Mouse (Mus musculus): ENCODE data around the gene Snx22. TPM values are rescaled to one million over a fixed set of nuclear protein-coding genes. Genes with fewer than 3 reads are reported as not detected.

Snx22 gene
- total RNA-seq (2021): 0.30 and 0.95 TPM in 2 replicates
- long read RNA-seq: 0 reads

GRCm38 (mm10) chr9:66069583-66069982 is at the start of gene Snx22:
Gene Snx22, minus strand, starts transcription at chr9:66069719.
- peak; percentile 88 for DNase-seq

- DNase-seq: peak; percentile 18
Observed at GRCm38 (mm10) chr9:66116890-66117289, 47.4 kb upstream of the Snx22 start.

GRCm38 (mm10) chr9:66114341-66114740 is 44.8 kb upstream of the Snx22 start:
- no peak for DNase-seq

GRCm38 (mm10) chr9:66110611-66111379 is 41.3 kb upstream of the Snx22 start:
- DNase-seq: no peak

- DNase-seq: no peak
Observed at GRCm38 (mm10) chr9:66110126-66110525, 40.6 kb upstream of the Snx22 start.

GRCm38 (mm10) chr9:66109574-66109973 is 40.1 kb upstream of the Snx22 start:
- no peak for DNase-seq

GRCm38 (mm10) chr9:66105168-66105567 is 35.6 kb upstream of the Snx22 start:
- DNase-seq: no peak

- DNase-seq: no peak
Observed at GRCm38 (mm10) chr9:66104601-66105000, 35.1 kb upstream of the Snx22 start.

- DNase-seq: no peak
Observed at GRCm38 (mm10) chr9:66102668-66103067, 33.1 kb upstream of the Snx22 start.

- DNase-seq: no peak
Observed at GRCm38 (mm10) chr9:66101577-66101976, 32.1 kb upstream of the Snx22 start.

- DNase-seq: no peak
Observed at GRCm38 (mm10) chr9:66092664-66093063, 23.1 kb upstream of the Snx22 start.

GRCm38 (mm10) chr9:66091327-66092231 is 22.1 kb upstream of the Snx22 start:
- peak; percentile 22 for DNase-seq

- peak; percentile 34 for DNase-seq
Observed at GRCm38 (mm10) chr9:66090593-66091244, 21.2 kb upstream of the Snx22 start.

- DNase-seq: peak; percentile 62
Observed at GRCm38 (mm10) chr9:66088411-66088810, 18.9 kb upstream of the Snx22 start.

GRCm38 (mm10) chr9:66087062-66087461 is 17.5 kb upstream of the Snx22 start:
- DNase-seq: no peak

GRCm38 (mm10) chr9:66084171-66084570 is 14.7 kb upstream of the Snx22 start:
- DNase-seq: no peak

- no peak for DNase-seq
Observed at GRCm38 (mm10) chr9:66081999-66082398, 12.5 kb upstream of the Snx22 start.

- DNase-seq: no peak
Observed at GRCm38 (mm10) chr9:66080804-66081459, 11.4 kb upstream of the Snx22 start.

GRCm38 (mm10) chr9:66078493-66078892 is 9.0 kb upstream of the Snx22 start:
- DNase-seq: no peak

GRCm38 (mm10) chr9:66078072-66078471 is 8.6 kb upstream of the Snx22 start:
- DNase-seq: no peak

GRCm38 (mm10) chr9:66072754-66073153 is 3.2 kb upstream of the Snx22 start:
- no peak for DNase-seq

GRCm38 (mm10) chr9:66070151-66070550 is 632 bp upstream of the Snx22 start:
- no peak for DNase-seq

Measured in adrenal gland, postnatal 25 days (tissue).